Mouse (Mus musculus) brown adipose tissue, adult 24 weeks (tissue): ENCODE measurements around the gene Mei4. TPM values are rescaled to one million over a fixed set of nuclear protein-coding genes. Genes with fewer than 3 reads are reported as not detected.

Source experiments
- H3K27ac ChIP-seq: fragments of 200-500 bp; replicated peaks from 2 replicates; pipeline ENCODE4 v1.5.1; 2012; ENCODE audit warnings: low read depth, mild to moderate bottlenecking, low read length
- H3K4me1 ChIP-seq: fragments of 200-500 bp; 2 replicates; pipeline ENCODE4 v1.6.1; 2012; ENCODE audit warnings: low read length, mixed read lengths; ENCODE audit not compliant: control insufficient read depth, insufficient read depth, insufficient read length
- H3K4me3 ChIP-seq: fragments of 200-500 bp; 2 replicates; pipeline ENCODE4 v1.5.1; 2012; ENCODE audit warnings: low read depth, mild to moderate bottlenecking, low read length, moderate library complexity; ENCODE audit not compliant: insufficient read depth
- polyA plus RNA-seq: library from polyadenylated mRNA; stranded (reverse); fragments of >200 nt; gene quantifications from 2 replicates; pipeline ENCODE4 v1.2.4, GENCODE M21; 2012; ENCODE audit not compliant: missing spikeins, insufficient read depth, insufficient read length

Mei4 gene
- polyA plus RNA-seq: not detected in 2 replicates

DNA sequence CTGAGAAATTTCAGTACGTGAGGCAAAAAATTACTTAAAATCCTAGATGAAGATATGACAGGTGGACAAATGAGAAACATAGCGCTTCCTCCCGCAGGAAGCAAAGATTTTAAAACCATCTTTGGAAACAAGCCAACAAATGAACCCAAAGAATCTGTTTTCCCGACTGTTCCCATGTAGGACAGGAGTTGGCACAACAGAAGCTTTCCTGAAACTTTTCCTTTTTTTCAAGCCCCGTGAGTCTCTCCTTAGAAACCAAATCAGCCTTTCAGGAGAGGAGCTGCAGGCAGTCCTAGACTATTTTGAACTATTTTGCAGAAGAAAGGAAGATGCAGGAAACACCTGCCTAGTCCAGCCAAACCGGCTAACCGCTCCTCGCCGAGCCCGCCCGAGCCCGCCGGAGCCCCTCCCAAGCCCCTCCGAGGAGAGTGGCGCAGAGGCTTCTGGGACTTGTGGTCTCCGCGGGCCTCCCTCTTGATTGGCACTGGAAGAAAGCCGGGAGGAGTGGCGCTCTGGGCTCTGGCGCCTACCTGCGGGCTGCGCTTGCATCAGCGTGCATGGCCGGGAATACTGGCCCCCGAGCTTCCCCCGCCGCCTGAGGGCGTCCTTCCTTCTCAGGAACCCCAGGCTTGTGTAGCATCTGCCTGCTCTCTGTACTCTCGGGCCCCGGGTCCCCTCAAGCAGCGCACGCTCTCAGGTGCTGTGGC, at the start of gene Mei4:
Gene Mei4, plus strand, starts transcription at position 490 of the 707 bp plus-strand sequence.
- H3K4me1 ChIP-seq: no peaks in the 10 kb centered on the region; the same call in 1 of the 2 replicates
- H3K27ac ChIP-seq: no peak within 1 kb of the TSS
- H3K4me3 ChIP-seq: peak within 1 kb of the TSS; percentile 33

DNA sequence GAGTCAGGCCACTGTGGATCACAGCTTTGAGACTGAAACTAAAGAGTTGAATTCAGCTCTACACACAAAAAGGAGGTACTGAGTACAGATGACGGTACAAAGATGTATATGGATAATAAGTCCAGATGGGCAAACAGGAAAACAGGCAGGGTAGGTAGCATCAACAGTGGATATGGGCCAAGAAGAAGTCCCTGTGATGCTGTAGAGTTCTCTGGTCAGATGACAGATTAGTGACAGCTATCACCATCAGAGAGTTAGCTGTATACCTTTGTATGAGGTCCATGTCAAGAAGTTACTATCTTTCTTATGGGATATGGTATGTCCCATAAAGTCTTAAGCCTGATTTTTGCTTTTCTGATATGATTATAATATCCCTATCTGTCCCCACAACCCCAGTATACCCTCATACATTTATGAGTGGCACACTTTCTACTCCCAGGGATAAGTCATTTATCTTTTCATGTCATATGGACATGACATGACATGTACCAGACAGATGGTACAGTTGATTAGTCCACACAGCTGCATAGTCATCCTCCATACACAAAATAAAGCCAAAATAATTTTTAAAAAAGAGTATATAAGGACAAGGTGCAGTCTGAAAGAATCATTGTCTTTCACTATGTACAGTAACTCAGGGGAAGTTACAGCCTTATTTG, 43.6 kb upstream of the Mei4 start:
- no peak overlapping the region for H3K4me3 ChIP-seq
- no peak overlapping the region for H3K27ac ChIP-seq
- no peaks in the 10 kb centered on the region for H3K4me1 ChIP-seq

- no peaks in the 10 kb centered on the region for H3K4me1 ChIP-seq
- no peak overlapping the region for H3K4me3 ChIP-seq
- H3K27ac ChIP-seq: no peak overlapping the region
These were observed 35.9 kb upstream of the Mei4 start for GRCm38 (mm10) chr9:81827560-81827959.

DNA sequence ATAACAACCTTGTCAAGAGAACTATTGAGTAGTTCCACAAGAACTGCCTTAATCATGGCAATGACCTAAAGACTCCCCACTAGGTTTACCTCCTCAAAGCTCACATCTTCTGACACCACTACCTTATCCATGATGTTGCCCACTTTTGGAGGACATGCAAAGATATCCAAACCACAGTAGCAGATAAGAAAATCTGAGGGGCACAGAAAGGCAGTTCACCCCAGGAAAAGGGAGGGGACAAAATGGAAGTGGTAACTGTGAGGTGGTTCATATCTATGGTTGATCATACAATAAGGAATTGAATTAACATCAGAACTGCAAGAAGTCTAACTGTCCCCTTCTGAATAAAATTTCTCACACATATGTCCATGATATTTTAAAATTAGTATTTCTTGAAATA, 29.4 kb upstream of the Mei4 start:
- Histone ChIP-seq H3K4me3 (no peak overlapping the region), H3K27ac (no peak overlapping the region), H3K4me1 (no peaks in the 10 kb centered on the region)

GRCm38 (mm10) chr9:81858861-81859260, 4.6 kb upstream of the Mei4 start:
- Histone ChIP-seq H3K27ac (no peak overlapping the region), H3K4me1 (no peaks in the 10 kb centered on the region; the same call in 1 of the 2 replicates), H3K4me3 (no peak overlapping the region)

DNA sequence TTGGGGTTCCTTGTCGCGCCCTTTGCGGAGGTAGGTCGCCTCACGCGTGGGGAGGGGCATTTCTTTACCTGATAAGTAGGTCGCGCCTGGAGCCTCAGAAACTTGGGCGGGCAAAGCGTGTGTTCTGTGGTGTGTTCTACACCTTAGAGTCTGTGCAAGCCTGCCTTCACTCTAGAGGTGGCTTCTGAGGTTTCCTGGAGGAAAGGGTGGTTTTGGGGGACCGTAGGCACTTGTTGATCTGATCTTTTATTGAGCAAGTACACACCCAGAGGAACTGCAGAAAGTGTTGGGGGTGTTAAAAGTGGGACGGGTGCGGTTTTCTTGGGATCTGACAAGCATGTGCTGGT, 391 bp downstream of the Mei4 start:
- 0 out of 2 replicates have a peak overlapping the region, but pooled peaks have one; percentile 33 for H3K4me3 ChIP-seq
- no peaks in the 10 kb centered on the region; the same call in 1 of the 2 replicates for H3K4me1 ChIP-seq
- H3K27ac ChIP-seq: no peak overlapping the region

- no peak overlapping the region for H3K4me3 ChIP-seq
- H3K27ac ChIP-seq: no peak overlapping the region
- no peaks in the 10 kb centered on the region; the same call in 1 of the 2 replicates for H3K4me1 ChIP-seq
These were observed 2.6 kb downstream of the Mei4 start for GRCm38 (mm10) chr9:81866032-81866431.

GRCm38 (mm10) chr9:81921456-81921855, 58.0 kb downstream of the Mei4 start:
- Histone ChIP-seq H3K4me1 (no peaks in the 10 kb centered on the region), H3K4me3 (no peak overlapping the region), H3K27ac (no peak overlapping the region)

- H3K27ac ChIP-seq: no peak overlapping the region
- H3K4me1 ChIP-seq: no peaks in the 10 kb centered on the region
- no peak overlapping the region for H3K4me3 ChIP-seq
These were observed 61.3 kb downstream of the Mei4 start for GRCm38 (mm10) chr9:81924744-81925143.

DNA sequence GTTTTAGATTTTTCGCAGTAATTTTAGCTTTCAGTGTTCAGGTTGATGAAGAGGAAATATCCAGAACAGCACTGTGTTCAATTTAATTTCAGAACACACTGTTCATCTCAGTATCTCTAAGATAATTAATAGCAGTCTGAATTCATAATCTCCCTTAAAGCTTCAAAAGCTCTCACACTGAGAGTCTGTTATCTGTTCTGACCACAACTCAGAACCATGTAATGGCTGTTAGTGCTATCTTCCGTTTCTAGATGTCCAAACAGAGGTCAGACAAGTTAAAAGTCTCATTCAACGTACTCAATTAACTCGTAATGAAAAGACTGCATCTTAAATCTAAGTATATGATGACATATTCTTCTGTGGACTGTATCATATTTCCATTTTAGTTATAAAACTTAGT, 77.1 kb downstream of the Mei4 start:
- Histone ChIP-seq H3K4me3 (no peak overlapping the region), H3K27ac (no peak overlapping the region), H3K4me1 (no peaks in the 10 kb centered on the region)

DNA sequence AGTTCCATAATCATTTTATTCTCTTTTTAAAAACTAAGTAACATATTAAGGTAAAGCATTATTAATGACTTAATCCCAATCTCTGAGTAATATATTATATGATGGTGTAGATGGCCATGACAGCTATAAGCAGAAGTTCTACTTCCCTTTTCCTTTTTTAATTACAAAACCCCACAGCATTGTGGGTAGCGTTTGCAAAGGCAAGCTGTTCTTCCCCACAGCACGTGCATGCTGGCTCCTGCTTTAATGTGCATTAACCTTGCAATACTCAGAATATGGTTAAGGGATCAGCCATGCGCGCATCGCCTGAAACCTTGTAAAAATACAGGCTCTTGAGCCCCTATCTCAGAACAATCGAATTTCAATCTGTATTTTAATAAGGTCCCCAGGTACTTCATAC, 82.2 kb downstream of the Mei4 start:
- Histone ChIP-seq H3K4me3 (no peak overlapping the region), H3K4me1 (no peaks in the 10 kb centered on the region), H3K27ac (no peak overlapping the region)

- H3K4me3 ChIP-seq: no peak overlapping the region
- no peaks in the 10 kb centered on the region for H3K4me1 ChIP-seq
- H3K27ac ChIP-seq: no peak overlapping the region
These were observed 93.4 kb downstream of the Mei4 start for GRCm38 (mm10) chr9:81956858-81957257.

DNA sequence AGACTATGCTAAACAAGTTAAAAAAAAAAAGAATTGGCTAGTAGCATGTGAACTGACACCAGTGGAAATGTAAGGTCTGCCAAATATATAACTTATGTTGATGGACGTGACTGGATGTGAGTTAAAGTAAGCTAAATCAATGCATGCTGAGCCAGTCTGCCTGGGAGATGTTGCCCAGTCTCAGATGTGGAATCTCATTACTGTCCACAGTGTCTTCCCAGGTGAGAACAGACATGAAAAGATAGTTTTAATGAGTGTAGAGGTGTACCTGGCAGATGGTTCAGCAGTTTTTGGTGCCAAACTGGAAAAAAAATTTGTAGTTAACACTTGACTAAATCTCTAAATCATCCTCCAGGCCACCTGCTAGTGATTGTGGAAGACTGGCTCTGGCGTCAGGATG, 94.4 kb downstream of the Mei4 start:
- no peak overlapping the region for H3K27ac ChIP-seq
- H3K4me1 ChIP-seq: no peaks in the 10 kb centered on the region
- H3K4me3 ChIP-seq: no peak overlapping the region

DNA sequence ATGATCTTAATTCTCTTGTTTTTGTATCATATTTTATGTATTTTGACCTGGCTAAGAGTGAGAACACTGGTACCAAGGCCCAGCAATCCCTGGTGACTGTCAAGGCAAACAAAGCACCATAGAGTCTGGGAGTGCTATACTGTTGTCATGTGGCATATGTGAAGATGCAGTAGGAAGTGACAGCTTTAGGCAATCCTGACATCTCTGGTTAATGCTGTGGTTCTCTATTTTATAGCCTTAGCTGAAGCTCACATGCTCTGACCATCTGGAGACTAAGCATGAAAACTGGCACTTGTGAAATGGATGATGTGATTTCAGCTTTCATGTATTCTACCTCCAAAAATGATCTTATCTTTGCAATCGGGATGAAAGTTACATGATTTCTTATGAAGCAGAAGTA, 103.3 kb downstream of the Mei4 start:
- Histone ChIP-seq H3K27ac (no peak overlapping the region), H3K4me3 (no peak overlapping the region), H3K4me1 (no peaks in the 10 kb centered on the region)

DNA sequence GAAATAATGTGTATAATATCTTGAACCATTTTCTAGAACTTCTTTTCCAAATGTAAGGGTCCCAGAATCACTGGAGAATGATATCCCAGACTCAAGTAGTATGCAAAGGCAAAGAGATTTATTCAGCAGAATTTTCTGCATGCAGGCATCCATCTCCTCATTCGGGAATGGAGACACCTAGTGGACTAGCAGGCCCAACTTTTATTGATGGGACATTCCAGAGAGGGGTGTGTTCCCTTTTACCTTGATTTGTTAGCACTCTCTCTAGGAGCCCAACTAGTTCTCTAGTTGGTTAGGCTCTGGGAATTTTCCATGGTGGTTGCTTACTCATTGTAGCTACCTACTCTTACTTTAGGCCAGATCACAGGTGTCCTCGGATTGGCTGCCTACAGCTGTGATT, 105.5 kb downstream of the Mei4 start:
- Histone ChIP-seq H3K4me3 (no peak overlapping the region), H3K27ac (no peak overlapping the region), H3K4me1 (no peaks in the 10 kb centered on the region)

DNA sequence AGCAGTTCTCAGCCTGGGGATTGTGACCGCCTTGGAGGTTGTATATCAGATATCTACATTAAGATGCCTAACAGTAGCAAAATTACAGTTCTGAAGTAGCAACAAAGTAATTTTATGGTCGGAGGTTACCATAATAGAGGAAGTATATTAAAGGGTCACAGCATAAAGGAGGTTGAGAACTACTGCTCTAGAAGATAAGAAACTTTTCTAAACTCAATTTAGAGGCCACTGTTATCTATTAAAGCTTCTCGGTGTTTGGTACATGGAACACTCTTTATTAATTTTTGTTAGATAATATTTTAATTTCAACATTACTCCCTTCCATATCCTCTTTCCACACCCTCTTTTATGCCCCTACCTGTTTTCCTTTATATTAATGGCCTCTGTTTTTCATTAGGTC, 119.0 kb downstream of the Mei4 start:
- no peak overlapping the region for H3K4me3 ChIP-seq
- no peak overlapping the region for H3K27ac ChIP-seq
- H3K4me1 ChIP-seq: no peaks in the 10 kb centered on the region
